Mouse (Mus musculus) cerebellum, adult (tissue): ENCODE measurements around the gene Gm266.

Experiments
- ATAC-seq: cut with Nextera tagmentation; 2 replicates; pipeline ENCODE4 v1.9.2; 2017; ENCODE audit warnings: mild to moderate bottlenecking, moderate library complexity, mixed read lengths; ENCODE audit not compliant: insufficient number of reproducible peaks, low FRiP score, low TSS enrichment

The Gm266 gene

DNA sequence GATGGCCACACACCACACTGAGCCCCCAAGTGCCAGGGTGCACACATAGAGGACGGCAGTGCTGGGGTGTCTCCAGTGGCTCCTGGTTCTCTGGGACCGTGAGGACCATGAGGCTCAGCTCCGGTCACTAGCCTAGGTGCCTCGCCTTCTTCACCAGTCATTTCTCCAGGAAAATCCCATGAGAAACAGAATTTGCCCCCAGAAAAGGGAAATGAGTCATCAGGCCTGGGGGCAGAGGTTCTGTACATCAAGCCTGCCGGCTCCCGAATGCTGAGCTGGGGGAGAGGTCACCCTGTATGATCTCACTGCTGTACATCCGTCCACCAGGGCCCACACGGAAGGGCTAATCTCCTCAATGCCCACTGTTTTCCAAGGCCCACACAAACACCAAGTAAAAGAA, 29.8 kb downstream of the Gm266 start:
- no peak for ATAC-seq

GRCm38 (mm10) chr12:111455311-111455846, 30.2 kb downstream of the Gm266 start:
- ATAC-seq, result no peak

DNA sequence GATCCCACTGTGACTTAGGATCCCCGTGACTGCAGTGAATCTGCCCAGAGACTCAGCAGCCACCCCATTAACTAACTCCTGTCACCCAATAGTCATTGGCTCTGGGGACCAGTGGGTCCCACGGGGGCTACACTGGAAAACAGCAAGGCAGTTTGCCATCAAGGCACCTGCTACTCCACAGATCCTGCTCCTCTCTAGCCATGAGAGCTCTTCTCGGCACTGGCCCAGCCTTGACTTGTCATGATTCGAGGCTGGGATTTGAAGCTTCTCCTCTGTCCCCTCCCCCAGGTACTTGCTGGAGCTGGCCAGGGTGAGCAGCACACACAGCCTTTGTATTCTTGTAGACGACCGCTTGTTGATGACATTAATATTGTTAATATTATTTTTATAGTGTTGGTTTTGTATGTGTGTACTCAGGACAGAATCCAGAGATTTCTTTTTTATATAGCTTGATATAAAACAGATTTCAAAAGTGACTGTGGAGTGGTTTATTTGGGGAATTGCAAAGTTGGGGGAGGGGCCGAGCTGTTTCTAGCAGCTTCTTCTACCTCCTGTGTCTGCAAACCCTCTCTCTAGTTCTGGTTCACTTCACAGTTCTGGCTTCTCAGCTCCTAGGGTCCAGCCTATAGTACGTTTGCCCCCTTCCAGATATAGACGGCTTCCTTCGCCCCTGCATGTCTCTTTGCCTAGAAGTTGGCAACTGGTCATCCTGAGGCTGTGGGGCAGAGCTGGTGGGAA, 30.9 kb downstream of the Gm266 start:
- no peak for ATAC-seq

GRCm38 (mm10) chr12:111454021-111454420, 31.6 kb downstream of the Gm266 start:
- ATAC-seq, result no peak

GRCm38 (mm10) chr12:111451561-111451960, 34.1 kb downstream of the Gm266 start:
- no peak for ATAC-seq

- no peak for ATAC-seq
Measured at GRCm38 (mm10) chr12:111450359-111450758, 35.3 kb downstream of the Gm266 start.

DNA sequence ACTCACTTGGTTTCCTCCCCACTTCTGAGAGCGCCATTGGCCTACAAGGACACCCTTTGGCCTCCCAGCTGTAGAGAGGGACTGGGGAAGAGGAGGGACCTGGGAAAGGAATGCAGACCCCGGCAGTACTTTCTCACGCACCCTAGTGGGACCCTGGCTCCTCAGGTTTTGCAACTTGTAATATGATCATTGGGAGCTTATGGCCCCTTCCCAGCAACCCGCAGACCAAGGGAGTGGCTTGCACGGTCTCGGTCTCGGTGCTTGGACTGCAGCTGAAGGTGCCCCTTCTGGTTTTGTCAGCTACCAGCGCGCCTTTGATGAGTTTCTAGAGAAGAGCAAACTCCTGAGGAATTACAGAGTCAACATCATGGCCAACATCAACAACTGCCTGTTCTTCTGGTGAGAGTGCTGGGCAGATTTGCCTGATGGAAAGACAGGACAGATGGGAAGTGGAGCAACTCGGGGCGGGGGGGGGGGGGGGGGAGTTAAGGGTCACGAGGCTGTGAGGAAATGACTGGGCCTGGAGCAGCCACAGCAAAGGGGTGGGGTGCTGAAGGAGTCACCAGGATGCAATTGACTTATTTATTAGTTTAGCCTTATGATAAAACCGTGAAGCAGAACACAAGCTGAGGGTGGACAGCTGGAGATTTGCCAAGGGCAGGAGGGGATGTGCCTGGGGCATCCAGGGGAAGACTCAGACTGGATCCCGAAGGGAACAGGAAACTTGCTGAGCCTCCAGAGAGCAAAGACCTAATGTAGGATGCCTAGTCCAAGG, 36.5 kb downstream of the Gm266 start:
- ATAC-seq, result no peak

DNA sequence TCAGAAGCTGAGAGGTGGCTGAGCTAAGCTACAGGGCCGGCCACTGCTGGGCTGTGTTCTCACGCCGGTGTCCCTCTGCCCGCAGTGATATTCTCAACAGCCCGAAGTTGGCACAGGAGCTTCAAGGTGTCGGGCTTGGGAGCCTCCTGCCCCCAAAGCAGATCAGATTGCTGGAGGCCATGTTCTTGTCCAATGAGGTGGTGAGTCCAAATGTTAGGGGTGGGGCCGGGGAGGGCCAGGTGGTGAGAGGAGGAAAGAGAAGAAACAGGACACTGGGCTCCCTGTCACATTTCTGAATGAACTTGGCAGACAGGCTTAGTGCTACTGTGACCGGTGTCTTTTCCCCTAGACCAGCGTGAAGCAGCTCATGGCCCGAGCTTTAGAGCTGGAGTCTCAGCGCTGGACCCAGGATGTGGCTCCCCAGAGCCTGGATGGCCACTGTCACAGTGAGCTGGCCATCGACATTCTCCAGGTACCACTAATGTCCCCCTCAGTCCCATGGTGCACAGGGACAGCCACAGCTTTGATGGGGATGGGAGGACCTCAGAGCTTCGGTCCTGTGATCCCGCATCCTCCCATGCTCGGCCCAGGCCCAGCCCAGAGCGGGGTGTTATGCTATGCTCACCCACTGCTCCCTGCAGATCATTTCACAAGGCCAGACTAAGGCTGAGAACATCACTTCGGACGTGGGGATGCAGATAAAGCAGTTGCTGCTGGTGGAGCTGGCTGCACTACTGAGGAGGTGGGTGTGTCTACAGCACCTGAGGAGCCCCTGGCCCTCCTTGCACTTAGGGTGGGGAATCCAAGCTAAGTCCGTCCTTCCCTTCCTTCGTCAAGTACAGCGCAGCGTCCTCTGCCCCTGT, 37.5 kb downstream of the Gm266 start:
- ATAC-seq, result no peak

GRCm38 (mm10) chr12:111447350-111447749, 38.3 kb downstream of the Gm266 start:
- no peak for ATAC-seq

- ATAC-seq, result no peak
Measured at GRCm38 (mm10) chr12:111446745-111447144, 38.9 kb downstream of the Gm266 start.

DNA sequence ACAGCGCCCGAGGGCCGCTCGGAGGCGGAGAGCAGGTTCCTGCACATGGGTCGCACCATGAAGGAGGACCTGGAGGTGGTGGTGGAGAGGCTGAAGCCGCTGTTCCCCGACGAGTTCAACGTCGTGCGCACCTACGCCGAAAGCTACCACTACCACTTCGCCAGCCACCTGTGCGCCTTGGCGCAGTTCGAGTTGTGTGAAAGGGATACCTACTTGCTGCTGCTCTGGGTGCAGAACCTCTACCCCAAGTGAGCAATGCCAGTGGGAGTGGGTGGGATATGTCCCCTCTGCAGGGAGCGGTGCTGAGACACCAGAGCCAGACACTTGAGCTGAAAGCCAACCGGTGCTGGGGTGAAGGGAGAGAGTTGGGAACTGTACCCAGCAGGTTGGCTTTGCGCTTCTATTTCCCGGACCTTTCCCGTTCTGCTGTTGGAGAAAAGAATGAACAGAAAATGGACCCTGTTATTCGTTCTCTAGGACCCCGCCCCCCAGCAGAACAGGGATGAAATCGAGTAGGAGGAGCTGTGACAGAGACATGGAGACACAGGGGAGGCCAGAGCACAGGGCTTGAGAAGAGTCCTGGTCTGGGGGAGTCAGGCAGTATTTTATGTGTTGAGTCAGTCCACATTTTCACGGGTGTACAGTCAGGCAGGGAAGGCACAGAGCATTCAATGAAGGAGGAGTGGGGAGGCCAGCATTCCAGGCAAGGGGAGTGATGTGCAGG, 39.6 kb downstream of the Gm266 start:
- ATAC-seq, result no peak

GRCm38 (mm10) chr12:111445161-111445889, 40.3 kb downstream of the Gm266 start:
- ATAC-seq, result no peak

- no peak for ATAC-seq
Measured at GRCm38 (mm10) chr12:111443921-111444831, 41.4 kb downstream of the Gm266 start.

DNA sequence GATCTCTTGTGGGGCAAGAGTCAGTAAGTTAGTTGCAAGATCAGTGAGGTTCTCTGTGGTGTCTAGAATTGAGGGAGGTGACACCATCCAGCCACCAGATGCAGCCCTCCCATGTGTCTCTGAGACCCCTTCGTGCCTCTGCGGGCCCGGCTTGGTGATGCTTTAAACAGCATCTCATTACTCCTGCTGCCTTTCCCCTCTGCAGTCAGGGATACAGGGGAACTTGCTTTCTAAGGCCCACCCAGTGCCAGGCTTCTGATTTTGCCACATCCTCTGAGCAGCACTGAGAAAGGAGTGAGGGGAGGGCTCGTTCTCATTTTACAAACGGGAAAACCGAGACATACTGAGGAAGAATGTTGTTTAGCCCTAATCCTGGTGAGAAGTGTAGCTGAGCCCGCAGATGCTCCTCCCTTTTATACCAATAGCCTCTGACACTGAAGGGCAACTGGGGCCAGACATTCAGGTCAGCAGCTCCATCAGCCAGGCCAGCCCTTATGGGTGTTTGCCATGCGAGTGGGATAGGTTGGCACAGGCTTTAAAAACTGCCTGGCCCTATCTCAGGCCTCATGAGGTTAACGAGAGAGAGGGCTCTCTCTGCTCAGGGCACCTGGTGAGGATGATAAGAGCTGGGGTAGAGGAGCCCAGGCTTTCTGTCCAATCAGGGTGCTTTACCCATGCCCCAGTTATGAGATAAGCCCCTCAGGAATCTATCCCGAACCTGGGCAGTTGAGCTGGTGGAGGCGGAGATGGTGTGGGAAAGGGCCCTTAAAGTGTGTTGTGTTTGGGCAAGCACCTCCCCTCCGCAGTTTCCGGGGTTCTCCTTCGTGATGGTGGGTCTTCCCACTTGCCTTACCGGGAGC, 42.4 kb downstream of the Gm266 start:
- no peak for ATAC-seq

DNA sequence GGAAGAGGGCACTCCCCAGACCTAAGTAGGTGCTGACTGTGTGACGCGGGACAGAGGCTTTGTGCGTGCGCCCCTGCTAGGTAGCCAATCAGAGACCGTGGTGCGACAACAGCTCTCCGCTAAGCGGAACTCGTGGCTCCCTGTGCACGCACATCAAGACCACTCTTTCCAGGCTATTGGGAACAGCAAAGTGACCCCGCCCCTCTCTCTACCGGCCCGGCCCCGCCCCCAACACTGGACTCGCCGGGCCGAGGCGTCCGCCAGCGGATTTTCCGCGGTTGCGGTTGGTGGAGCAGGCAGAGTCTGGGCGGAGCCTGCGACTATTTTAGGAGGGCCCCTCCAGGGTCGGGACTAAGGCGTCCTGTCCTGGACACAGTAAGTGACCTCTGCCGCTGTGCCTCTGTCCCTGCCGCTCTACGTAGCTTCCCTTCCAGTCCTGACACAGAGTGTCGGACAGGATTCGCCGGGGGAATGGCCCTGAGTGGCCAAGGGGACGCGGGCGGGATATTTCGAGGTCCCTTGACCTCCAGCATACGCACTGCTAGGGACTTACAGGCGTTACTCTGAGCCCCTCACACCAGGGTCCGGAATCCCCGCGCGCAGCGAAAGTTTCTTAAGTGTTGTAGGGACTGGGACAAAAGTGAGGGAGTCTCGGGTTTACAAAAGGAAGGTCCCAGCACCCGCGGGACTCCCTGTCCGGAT, 43.2 kb downstream of the Gm266 start, which contains the start of gene Tnfaip2:
Tnfaip2 (plus strand) TSS at position 161 of the 702 bp plus-strand sequence.
- ATAC-seq, result no peak

DNA sequence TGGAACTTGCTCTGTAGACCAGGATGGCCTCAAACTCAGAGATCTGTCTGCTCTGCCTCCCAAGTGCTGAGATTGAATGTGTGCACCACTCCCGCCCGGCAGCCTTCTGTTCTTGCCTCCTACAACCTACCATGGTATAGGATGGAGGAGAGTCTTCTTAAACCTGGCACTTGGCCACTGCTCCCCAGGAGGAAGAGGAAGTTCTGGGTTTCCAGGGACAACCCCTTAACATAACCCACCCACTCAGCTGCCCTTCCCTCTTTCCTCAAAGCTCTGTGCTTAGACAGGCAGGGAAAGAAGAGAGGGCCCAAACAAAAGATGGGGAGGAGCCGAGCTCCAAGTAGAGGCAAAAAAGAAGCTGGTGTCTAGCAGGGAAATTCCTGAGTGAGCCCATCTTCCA, 44.1 kb downstream of the Gm266 start:
- ATAC-seq, result no peak
